Mouse (Mus musculus) heart, adult 10 weeks (tissue): ENCODE data around the gene Rragd. TPM values are rescaled to one million over a fixed set of nuclear protein-coding genes. Genes with fewer than 3 reads are reported as not detected.

Experiments used
- polyA plus RNA-seq: library from polyadenylated mRNA; stranded (reverse); fragments of 350-450 nt; fragmentation: Illumina TruSeq; extraction: RNeasy Lipid Tissue Mini Kit (QIAGEN cat#74804); gene quantifications from one replicate; pipeline ENCODE4 v1.2.3, GENCODE M21; 2014; ENCODE audit warnings: low read depth, low replicate concordance

Gene Rragd
- polyA plus RNA-seq: 68.3 TPM

GRCm38 (mm10) chr4:32982716-32983175, at the start of gene Rragd:
Gene Rragd, plus strand, starts transcription at chr4:32983037.

GRCm38 (mm10) chr4:32950356-32951034, 32.3 kb upstream of the Rragd start, which contains the start of gene Ankrd6:
Gene Ankrd6, minus strand, starts transcription at chr4:32950841.

GRCm38 (mm10) chr4:33031195-33031960, 48.5 kb downstream of the Rragd start, which contains the start of gene Ube2j1:
Gene Ube2j1, plus strand, starts transcription at chr4:33031416.

GRCm38 (mm10) chr4:33062981-33063380, 80.1 kb downstream of the Rragd start, which contains the start of gene Gabrr2:
Gene Gabrr2, plus strand, starts transcription at chr4:33062999.

Other genes starting within 250 kb of the Rragd start
- gene Lyrm2, start 182.8 kb upstream of the Rragd start, polyA plus RNA-seq: 75.7 TPM
- gene Ankrd6, start 32.2 kb upstream of the Rragd start, polyA plus RNA-seq: 1.9 TPM
- gene Ube2j1, start 48.4 kb downstream of the Rragd start, polyA plus RNA-seq: 24.7 TPM
- 2.9 TPM for gene Gabrr2, start 80.0 kb downstream of the Rragd start, polyA plus RNA-seq
- not detected for gene Gabrr1, start 149.5 kb downstream of the Rragd start, polyA plus RNA-seq
- gene Pm20d2, start 206.7 kb downstream of the Rragd start, polyA plus RNA-seq: 30.3 TPM
- not detected for gene Srsf12, start 226.0 kb downstream of the Rragd start, polyA plus RNA-seq